Mouse (Mus musculus): ENCODE measurements around the gene Banf2.

GRCm38 (mm10) chr2:144010282-144011044 lies 22.4 kb upstream of the Banf2 start:
- TF ChIP-seq POLR2A (IDR thresholded peaks at IDR 0.05; ENCODE audit: insufficient read depth, low read length) (no peak), CTCF (IDR thresholded peaks at IDR 0.05; ENCODE audit: low read depth, low read length) (peak; percentile 66), EP300 (IDR thresholded peaks at IDR 0.05; ENCODE audit: insufficient read depth, low read depth, low read length) (no peak)

Data from ES-Bruce4 (cell line).